Mouse (Mus musculus): ENCODE data around the gene Gm20820. TPM values are rescaled to one million over a fixed set of nuclear protein-coding genes. Genes with fewer than 3 reads are reported as not detected.
"Not testable (repeated sequence)": the region's sequence is repeated elsewhere in the genome, so short reads cannot be mapped to it uniquely, and the experiment has no call there.

The Gm20820 gene
- polyA plus RNA-seq (2016; fragmentation: Nextera tagmentation; extraction: Ambion mirVana): not detected in 2 replicates

DNA sequence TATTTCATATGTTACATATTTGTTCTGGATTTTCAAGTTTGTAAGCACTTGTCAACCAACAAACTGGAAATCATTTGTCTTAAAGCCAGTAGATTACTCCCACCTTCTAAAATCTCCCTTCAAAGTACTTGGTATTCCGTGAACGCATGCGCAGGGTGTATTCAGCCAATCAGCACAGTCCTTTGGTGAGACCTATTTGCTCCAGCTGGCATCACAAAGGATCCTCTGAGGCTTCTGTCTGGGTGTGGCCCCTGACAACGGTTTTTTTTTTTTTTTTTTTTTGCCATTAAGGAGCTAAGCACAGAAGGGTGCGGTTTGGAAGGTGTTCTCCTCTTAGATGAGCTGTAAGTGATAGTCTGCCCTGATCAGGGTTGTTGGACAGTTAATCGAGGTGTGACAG, at the start of gene Gm20820:
Gene Gm20820, plus strand, starts transcription at position 301 of the 400 bp plus-strand sequence.
- not testable (repeated sequence) for H3K4me1 ChIP-seq; DNase-seq (ENCODE audit: extremely low spot score, low spot score); H3K27me3 ChIP-seq (ENCODE audit: poor library complexity, severe bottlenecking); H3K4me3 ChIP-seq; H3K9me3 ChIP-seq; H3K27ac ChIP-seq; H3K36me3 ChIP-seq (replicated peaks)
- WGBS: no CpG with 5 or more reads among the region's 6 CpGs
